Mouse (Mus musculus): ENCODE measurements around the gene Gadd45a. TPM values are rescaled to one million over a fixed set of nuclear protein-coding genes. Genes with fewer than 3 reads are reported as not detected.
A peak's percentile ranks its signal among the peaks of the same experiment; 100 is the strongest.
"Not testable (repeated sequence)": the region's sequence is repeated elsewhere in the genome, so short reads cannot be mapped to it uniquely, and the experiment has no call there.

Gadd45a gene
- total RNA-seq, 2 experiments from 2014 or later, result 50.6 to 64.3 TPM

DNA sequence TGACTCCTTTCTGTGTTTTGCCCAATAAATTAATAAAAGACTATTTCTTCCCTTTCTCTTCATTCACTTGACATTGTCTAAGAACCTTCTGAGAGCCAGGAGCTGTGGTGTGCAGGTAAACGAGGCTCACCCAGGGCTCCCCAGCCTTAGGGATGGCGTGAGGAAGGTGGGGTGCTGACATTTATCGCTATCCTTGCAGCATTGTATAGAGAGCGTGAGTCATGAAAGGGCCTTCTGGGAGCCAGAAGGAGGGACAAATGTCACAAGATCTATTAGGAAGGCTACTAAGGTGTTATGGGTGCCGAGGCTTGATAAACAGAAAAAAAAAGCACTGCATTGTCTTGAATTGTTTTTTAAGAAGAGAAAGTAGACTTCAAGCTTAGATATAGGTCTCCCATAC, 15.9 kb downstream of the Gadd45a start:
- no peak for ATAC-seq (replicated peaks; ENCODE audit: poor library complexity)

DNA sequence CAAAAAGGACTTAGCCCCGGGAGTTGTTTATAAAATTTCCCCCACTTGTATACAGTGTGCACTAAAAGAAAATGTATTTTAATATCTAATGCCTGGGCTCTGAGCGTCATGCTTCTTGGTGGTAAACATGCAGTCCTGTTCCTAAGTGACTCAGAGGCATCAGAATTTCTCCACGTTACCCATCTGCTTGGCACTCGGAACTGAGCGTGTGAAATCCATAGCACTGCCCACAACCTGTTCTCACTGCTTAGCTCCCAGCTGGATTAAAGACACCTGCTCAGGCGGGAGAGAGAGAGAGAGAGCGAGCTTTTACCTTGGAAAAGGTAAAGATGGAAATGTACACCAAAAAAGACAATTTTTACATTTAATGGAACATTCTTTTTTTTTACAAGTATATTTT, 18.3 kb downstream of the Gadd45a start:
- not testable (repeated sequence) for ATAC-seq (replicated peaks; ENCODE audit: poor library complexity)

GRCm38 (mm10) chr6:67018365-67018764, 18.9 kb downstream of the Gadd45a start:
- no peak for ATAC-seq (replicated peaks; ENCODE audit: poor library complexity)

DNA sequence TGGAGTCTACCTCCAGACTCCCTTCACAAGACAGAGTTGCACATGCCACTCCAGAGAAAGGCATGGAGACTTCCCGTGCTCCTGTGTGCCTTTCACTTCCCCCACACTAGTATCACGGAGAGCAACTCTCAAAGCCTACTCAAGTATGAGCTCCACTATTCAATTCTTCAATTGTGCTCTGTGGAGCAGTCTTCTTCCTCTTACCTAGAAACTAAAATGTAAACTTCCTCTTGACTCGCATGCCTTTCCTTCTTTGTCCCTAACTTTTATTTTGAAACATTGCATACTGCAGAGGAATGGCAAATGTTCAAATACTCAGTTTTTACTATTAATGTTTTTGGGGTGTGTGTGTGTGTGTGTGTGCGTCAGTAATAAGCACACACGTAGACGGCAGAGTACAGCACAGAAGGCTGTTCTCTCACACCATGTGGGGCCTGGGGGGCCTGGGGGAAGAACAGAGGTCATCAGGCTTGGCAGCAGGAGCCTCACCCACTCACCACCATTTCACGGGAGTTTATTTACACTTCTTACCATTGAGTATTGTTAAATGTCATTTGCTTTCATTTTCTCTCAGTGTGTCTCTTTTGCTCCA, 20.6 kb downstream of the Gadd45a start:
- ATAC-seq (replicated peaks; ENCODE audit: poor library complexity), result peak; percentile 18; the same call in 1 of the 2 replicates

DNA sequence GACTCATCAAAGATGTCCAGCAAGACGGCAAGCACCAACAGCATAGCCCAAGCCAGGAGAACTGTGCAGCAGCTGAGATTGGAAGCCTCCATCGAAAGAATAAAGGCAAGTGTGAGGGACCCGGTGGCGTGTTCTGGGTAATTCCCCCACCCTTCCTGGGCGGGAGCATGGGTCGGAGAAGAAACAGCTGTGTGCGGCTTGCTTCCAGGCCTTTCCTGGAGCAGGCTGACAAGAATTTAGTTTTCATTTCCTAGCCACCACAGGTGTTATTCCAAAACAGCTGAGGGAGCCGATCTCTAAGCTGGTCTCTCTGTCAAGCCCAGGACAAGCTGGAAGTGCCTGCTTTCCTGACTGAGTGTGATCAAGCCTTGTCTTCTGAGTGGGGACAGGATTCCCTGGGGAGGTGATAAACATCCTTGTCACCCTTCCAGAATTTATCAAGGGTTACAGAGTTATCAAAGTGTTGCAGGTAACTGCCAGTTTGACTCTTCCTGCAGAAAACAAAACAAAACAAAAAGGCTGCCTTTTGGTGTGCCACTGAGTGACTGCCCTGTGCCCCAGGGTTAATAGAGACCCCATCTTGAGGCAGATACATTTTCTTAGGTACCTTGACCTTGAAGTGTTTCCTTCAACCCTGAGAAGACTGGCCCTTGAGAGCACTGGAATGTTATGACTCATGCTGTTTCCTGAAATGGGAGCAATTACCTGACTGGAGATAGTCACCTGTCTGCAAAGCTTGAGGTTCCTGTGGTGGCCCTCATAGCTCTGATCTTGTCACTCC, 21.3 kb downstream of the Gadd45a start:
- peak; percentile 38 for ATAC-seq (replicated peaks; ENCODE audit: poor library complexity)

DNA sequence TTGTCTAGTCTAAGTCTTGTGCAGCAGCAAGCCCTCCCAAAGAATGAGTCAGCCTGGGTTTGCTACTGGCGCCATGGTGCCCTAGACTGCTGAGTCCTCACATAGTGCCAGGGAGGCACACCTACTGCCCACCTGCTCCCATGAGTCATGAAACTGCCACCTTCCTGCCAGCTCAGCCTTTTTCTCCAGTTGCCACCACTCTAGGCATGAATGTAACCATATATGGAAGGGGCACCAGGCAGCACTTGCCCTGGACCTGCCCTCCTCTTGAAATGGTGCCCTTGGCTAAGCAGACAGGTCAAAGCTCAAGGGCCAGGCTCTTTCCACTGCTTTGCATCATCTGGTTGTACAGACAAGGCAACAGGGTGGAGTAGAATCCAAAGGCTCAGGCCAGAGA, 22.6 kb downstream of the Gadd45a start:
- ATAC-seq (replicated peaks; ENCODE audit: poor library complexity), result peak; percentile 22

GRCm38 (mm10) chr6:67013949-67014678, 23.1 kb downstream of the Gadd45a start:
- peak; percentile 63 for ATAC-seq (replicated peaks; ENCODE audit: poor library complexity)

DNA sequence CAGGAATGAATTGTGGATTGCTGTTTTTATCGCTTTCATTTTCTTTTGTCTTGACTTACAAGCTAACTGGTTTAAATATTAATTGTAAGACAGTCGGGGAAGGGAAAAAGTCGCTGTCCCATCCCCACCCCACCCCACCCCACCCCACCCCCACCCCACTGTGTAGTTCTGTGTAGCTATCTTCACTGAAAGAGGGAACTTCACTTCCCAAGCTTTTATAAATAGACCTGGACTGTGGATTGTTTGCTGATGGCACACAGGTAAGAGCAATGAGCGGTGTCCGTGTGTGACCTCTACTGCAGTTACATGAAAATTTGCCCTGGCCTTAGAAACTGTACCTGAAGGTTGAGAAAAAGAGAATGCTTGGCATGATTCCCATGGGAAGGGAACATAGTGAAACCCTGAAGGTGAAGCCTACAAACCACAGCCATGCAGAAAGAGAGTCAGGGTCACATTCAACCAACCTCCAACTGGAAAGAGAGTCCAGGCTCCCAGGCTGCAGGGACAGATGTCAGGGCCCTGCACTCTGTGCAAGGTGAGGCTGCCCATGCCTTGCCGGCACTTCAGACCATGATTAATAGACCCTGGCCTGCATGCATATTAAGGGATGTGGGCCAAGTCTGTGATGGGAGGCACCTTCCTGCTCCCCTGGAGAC, 23.8 kb downstream of the Gadd45a start:
- no peak for ATAC-seq (replicated peaks; ENCODE audit: poor library complexity)

DNA sequence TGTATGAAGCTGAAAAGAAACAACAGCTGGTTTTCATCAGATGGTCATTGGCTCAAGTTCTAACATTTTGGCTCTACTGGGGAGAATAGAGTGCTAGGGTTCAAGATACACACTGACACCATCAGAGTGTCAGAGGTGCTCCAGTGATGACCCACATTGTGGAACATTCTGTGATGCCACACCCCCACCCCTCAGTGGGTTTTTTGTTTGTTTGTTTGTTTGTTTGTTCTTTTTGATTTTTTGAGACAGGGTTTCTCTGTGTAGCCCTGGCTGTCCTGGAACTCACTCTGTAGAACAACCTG, 26.1 kb downstream of the Gadd45a start:
- no peak for ATAC-seq (replicated peaks; ENCODE audit: poor library complexity)

GRCm38 (mm10) chr6:67010370-67011216, 26.7 kb downstream of the Gadd45a start:
- no peak for ATAC-seq (replicated peaks; ENCODE audit: poor library complexity)

GRCm38 (mm10) chr6:67009888-67010287, 27.4 kb downstream of the Gadd45a start:
- no peak for ATAC-seq (replicated peaks; ENCODE audit: poor library complexity)

- ATAC-seq (replicated peaks; ENCODE audit: poor library complexity), result no peak
Measured at GRCm38 (mm10) chr6:66999800-67000199, 37.5 kb downstream of the Gadd45a start.

DNA sequence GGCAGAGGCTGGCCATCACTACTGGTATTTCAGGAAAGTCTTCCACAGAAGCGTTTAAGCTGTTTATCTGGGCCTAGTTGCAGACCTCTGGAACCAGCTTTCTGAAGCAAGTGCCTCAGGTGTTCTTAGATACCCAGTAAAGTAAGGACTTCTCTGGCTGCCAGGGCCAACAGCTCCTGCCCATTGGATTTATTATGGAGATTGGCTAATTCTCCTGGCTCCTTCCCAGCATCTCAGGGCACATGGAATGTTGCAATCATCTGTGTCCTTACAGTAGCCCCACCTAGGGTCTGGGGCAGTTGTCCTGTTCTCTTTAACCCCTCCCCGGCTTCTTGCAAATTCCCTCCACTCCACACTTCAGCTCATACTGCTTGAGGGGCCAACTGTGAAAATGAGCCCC, 38.6 kb downstream of the Gadd45a start:
- ATAC-seq (replicated peaks; ENCODE audit: poor library complexity), result no peak

- no peak for ATAC-seq (replicated peaks; ENCODE audit: poor library complexity)
Measured at GRCm38 (mm10) chr6:66996257-66996656, 41.0 kb downstream of the Gadd45a start.

GRCm38 (mm10) chr6:66995825-66996224, 41.4 kb downstream of the Gadd45a start:
- ATAC-seq (replicated peaks; ENCODE audit: poor library complexity), result peak; percentile 83

DNA sequence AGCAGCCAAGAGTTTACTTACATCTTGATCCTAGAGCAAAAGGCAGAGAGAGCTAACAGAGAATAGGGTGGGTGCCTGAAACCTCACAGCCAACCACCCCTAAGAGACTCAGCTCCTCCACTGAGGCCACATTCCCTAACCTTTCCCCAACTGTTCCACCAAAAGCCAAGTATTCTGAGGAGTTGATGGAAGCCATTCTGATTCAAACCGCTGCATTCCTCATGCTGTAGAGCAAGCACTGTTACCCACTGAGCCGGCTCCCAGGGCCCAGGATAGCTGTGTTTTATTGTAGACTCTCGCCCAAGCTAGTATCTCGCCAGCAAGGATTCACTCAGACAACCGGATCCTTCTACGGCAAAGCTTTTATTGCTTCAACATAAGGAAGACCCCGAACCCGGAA, 42.3 kb downstream of the Gadd45a start:
- ATAC-seq (replicated peaks; ENCODE audit: poor library complexity), result no peak

DNA sequence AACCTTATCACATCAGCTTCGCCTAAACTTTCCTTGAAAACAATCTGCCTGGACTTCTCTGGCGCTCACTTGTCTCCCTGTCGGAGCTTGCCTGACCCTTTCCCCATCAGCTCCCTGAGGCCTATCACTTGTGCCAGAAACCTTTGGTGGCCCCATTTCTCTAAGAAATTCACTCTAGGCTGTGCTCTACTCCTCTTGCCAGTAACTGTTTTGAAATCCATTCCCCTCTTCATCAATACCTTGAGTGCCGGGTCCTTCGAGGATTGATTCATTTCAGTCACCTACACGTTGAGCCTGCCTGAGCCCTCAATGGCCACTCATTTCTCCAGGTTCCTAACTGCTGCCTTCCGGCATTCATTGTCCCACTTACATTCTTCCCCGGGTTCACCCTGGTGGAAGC, 44.5 kb downstream of the Gadd45a start:
- no peak for ATAC-seq (replicated peaks; ENCODE audit: poor library complexity)

DNA sequence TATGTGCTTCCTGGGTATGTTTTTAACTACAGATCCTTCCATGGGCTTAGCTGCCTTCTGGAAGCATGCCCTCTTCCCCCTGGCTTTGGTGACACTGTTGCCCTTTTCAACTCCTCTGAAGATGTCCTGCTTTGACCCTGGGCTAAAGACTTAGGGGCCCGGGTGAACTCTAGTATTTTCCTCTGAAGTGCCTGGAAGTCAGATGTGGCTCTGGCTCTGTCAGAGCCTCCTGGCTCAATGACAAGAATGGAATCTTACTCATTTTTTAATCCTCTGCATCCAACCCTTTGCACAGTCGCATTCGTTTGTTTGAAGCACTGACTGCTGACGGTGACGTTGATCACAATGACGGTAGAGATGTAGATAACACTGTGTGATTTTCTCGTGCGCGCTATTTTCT, 45.0 kb downstream of the Gadd45a start:
- ATAC-seq (replicated peaks; ENCODE audit: poor library complexity), result no peak

- no peak for ATAC-seq (replicated peaks; ENCODE audit: poor library complexity)
Measured at GRCm38 (mm10) chr6:66989518-66989917, 47.7 kb downstream of the Gadd45a start.

DNA sequence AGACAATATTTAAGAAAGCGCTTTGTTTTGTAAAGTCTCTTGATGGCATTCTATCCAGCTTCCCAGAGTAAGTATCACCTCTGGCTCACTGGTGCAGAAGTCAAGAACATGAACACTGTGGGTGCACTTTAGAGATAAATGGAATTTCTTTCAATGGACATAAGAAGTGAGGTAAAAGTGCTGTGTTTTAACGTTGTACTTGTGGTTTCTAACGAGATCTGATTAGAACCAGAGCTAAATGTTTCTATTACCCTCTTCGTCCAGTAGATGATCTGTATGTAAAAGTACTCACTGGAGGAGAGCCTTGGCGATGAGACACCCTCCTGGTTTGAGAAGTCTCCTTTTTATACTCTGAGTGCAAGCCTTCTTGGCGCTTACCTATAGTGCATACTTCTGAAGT, 48.2 kb downstream of the Gadd45a start:
- ATAC-seq (replicated peaks; ENCODE audit: poor library complexity), result peak; percentile 61

DNA sequence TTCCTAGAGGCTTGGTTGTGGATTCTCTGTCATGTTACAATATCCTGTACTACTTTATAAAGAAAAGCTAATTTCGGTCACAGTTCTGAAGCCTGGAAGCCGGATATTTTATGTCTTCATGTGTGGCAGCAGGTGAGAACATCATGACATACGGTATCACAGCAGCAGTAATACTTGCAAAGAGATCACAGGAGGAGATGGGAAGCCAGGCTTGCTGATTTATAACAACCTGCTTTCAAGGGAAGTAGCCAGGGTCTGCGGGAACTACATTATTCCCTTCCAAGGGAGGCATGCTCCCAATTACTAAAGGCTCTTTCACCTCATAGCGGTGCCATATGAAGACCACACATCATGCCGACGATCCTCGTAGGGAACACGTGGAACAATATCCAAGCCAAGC, 48.9 kb downstream of the Gadd45a start:
- no peak for ATAC-seq (replicated peaks; ENCODE audit: poor library complexity)

Data from megakaryocyte progenitor cell, adult 5-6 weeks (primary cell).